Comparison of ENCODE assay signal across 9 mouse cellular contexts in genomic region chr19:46978920-46979780, GRCm38 (mm10). TPM values are rescaled to one million over a fixed set of nuclear protein-coding genes. Genes with fewer than 3 reads are reported as not detected.
DNase-seq lines count a peak whose midpoint lies in the region; ATAC-seq and TF ChIP-seq lines count a peak whose summit lies in the region.
"Had no signal": no experiment of that assay in that cellular context is flagged by ENCODE, and none has a peak within 500 bp of the region (broad histone marks: within the 10 kb centered on the region; RNA-seq: fewer than 3 reads in every experiment).

No protein-coding gene starts in this region.

- 48% methylated on average over 17 of the region's 17 CpGs for WGBS in heart, adult 2 months
- WGBS in liver, embryonic 16.5 days (ENCODE audit: insufficient replicate concordance) = 64% methylated on average over 17 of the region's 17 CpGs

- no peak overlapping the region for H3K9ac ChIP-seq in heart, adult 2 months (ENCODE audit: low read depth, low read length)
- no peak overlapping the region for H3K9ac ChIP-seq in liver, embryonic 16.5 days (ENCODE audit: low read depth, low read length)

- H3K36me3 ChIP-seq in heart, adult 2 months (ENCODE audit: control insufficient read depth, insufficient read depth, low read length) = no peaks in the 10 kb centered on the region
- H3K36me3 ChIP-seq in liver, embryonic 16.5 days (ENCODE audit: control insufficient read depth, insufficient read depth) = no peaks in the 10 kb centered on the region

- H3K4me1 ChIP-seq in heart, adult 2 months (ENCODE audit: control insufficient read depth, insufficient read depth, low read length) = peaks cover 8% of the 10 kb centered on the region
- peaks cover 35% of the 10 kb centered on the region for H3K4me1 ChIP-seq in bone marrow macrophage, adult 2 months (ENCODE audit: control insufficient read depth, insufficient read depth, low read length)
- peaks cover 33% of the 10 kb centered on the region for H3K4me1 ChIP-seq in liver, embryonic 16.5 days (ENCODE audit: control insufficient read depth, low read depth, low read length)

- DNase-seq in heart, adult 2 months = peak; percentile 40 to 52
- no peak for DNase-seq in heart, postnatal 4 days
- peak; percentile 67 for DNase-seq in 416B (ENCODE audit: low read depth)
- DNase-seq in layer of hippocampus, adult 9-10 months (ENCODE audit: low spot score) = no peak
- no peak for DNase-seq in left cerebral cortex, adult 9 months (ENCODE audit: low spot score in 2 of 2)
- no peak for DNase-seq in left cerebral cortex, adult 8-10 months (ENCODE audit: low spot score in 2 of 2)

- H3K27ac ChIP-seq in heart, adult 2 months = no peak overlapping the region
- peak overlapping the region; percentile 50 for H3K27ac ChIP-seq in bone marrow macrophage, adult 2 months (ENCODE audit: insufficient read depth, low read depth, low read length)
- H3K27ac ChIP-seq in liver, embryonic 16.5 days (ENCODE audit: low read length) = no peak overlapping the region; the same call in 1 of the 2 replicates
- H3K27ac ChIP-seq: hindbrain, postnatal 0 days had no signal

- ATAC-seq in liver, embryonic 16.5 days (ENCODE audit: low read depth) = no peak
- ATAC-seq: hindbrain, postnatal 0 days had no signal

- TF ChIP-seq EP300 in heart, adult 2 months (IDR thresholded peaks at IDR 0.05; ENCODE audit: insufficient read depth, low read depth, low read length) = no peak

- TF ChIP-seq POLR2A in heart, adult 2 months (IDR thresholded peaks at IDR 0.05; ENCODE audit: insufficient read depth, low read depth, low read length) = no peak
- no peak for TF ChIP-seq POLR2A in bone marrow macrophage, adult 2 months (IDR thresholded peaks at IDR 0.05; ENCODE audit: borderline replicate concordance, low read depth, low read length)

- H3K4me2 ChIP-seq in liver, embryonic 16.5 days (ENCODE audit: low read depth, low read length) = peak overlapping the region; percentile 4; the same call in 1 of the 2 replicates

- intact Hi-C loops in heart, adult 2 months (cut with DNase I) = loop anchor here (5.0 kb wide), 1 partner anchor 47 kb away; no protein-coding TSS in a partner anchor

- H3K79me2 ChIP-seq in heart, adult 2 months (replicated peaks; ENCODE audit: control insufficient read depth, insufficient read depth, low read length) = no peaks in the 10 kb centered on the region

- H3K4me3 ChIP-seq in heart, adult 2 months = no peak overlapping the region
- H3K4me3 ChIP-seq in bone marrow macrophage, adult 2 months (ENCODE audit: insufficient read depth, low read length) = no peak overlapping the region
- H3K4me3 ChIP-seq in liver, embryonic 16.5 days (ENCODE audit: low read depth, low read length) = no peak overlapping the region

- no peaks in the 10 kb centered on the region for H3K27me3 ChIP-seq in heart, adult 2 months (ENCODE audit: control insufficient read depth, insufficient read depth, low read length)
- H3K27me3 ChIP-seq in liver, embryonic 16.5 days (ENCODE audit: control insufficient read depth, insufficient read depth, low read depth, low read length) = no peaks in the 10 kb centered on the region

- peak; percentile 31 for TF ChIP-seq CTCF in heart, adult 2 months (IDR thresholded peaks at IDR 0.05)
- TF ChIP-seq CTCF in bone marrow macrophage, adult 2 months (IDR thresholded peaks at IDR 0.05; ENCODE audit: low read depth, low read length) = no peak

- no peaks in the 10 kb centered on the region for H3K9me3 ChIP-seq in liver, embryonic 16.5 days (replicated peaks; ENCODE audit: control insufficient read depth, low read length)

RNA-seq across cellular contexts. Expression of gene Ina, which starts 35.3 kb away (rescaled TPM):
- total RNA-seq in heart, adult 2 months (2021) = under 1 TPM in 1 of 2 experiments, not detected in 1; 0.11 TPM
- polyA plus RNA-seq in heart, adult 2 months (2012; rRNA removed) = 0.04 and 0.09 TPM in 2 replicates
- under 1 TPM in 1 of 2 experiments, not detected in 1; 0.16 TPM for total RNA-seq in heart, postnatal 4 days (2021)
- not detected in 2 replicates for polyA plus RNA-seq in bone marrow macrophage, adult 2 months (2012; ENCODE audit: insufficient read depth, insufficient read length, missing spikeins)
- 0.06 and 0.09 TPM in 2 replicates for polyA plus RNA-seq in liver, embryonic 16.5 days (2015; fragmentation: Nextera tagmentation; extraction: Ambion mirVana)
- 100 to 1,000 TPM; 175 to 187 (median 178) TPM for total RNA-seq in left cerebral cortex, adult 8-10 months (2022)

RNA-seq across cellular contexts. Expression of gene Nt5c2, which starts 35.8 kb away (rescaled TPM):
- total RNA-seq in heart, adult 2 months (2021) = 10 to 100 TPM; 58.2 to 63.9 TPM
- 16.7 and 24.5 TPM in 2 replicates for polyA plus RNA-seq in heart, adult 2 months (2012; rRNA removed)
- total RNA-seq in heart, postnatal 4 days (2021) = 100 to 1,000 TPM; 147 to 157 TPM
- 56.5 and 61.9 TPM in 2 replicates for polyA plus RNA-seq in bone marrow macrophage, adult 2 months (2012; ENCODE audit: insufficient read depth, insufficient read length, missing spikeins)
- 47.4 and 48.4 TPM in 2 replicates for polyA plus RNA-seq in liver, embryonic 16.5 days (2015; fragmentation: Nextera tagmentation; extraction: Ambion mirVana)
- total RNA-seq in left cerebral cortex, adult 8-10 months (2022) = 10 to 100 TPM; 70.8 to 83.9 (median 82.1) TPM

Comparison
In these comparisons a context has a peak if more than half of its experiments do, and no peak if none do; other contexts are left out.
1. DNase-seq: peak in heart, adult 2 months (2 of 2) and 416B (single experiment); none in heart, postnatal 4 days (single experiment), layer of hippocampus, adult 9-10 months (single experiment), left cerebral cortex, adult 9 months (0 of 2) and left cerebral cortex, adult 8-10 months (0 of 2).
2. RNA of gene Ina, which starts 35.3 kb away (total RNA-seq): 175 to 187 TPM in left cerebral cortex, adult 8-10 months; 0.16 TPM in heart, postnatal 4 days and 0.11 TPM in heart, adult 2 months; every median in the first group is over 100 times any median in the second.